Mouse (Mus musculus) gonadal fat pad, adult 2 months (tissue): ENCODE results near the gene Mrgprh. TPM values are rescaled to one million over a fixed set of nuclear protein-coding genes. Genes with fewer than 3 reads are reported as not detected.

ENCODE experiments used
- DNase-seq: peaks from one replicate; pipeline ENCODE4 v3.0.0-alpha.2; 2012; ENCODE audit warnings: low read depth
- polyA plus RNA-seq: library from polyadenylated mRNA; depleted of rRNA; stranded (reverse); fragments of >200 nt; gene quantifications from 2 replicates; pipeline ENCODE4 v1.2.3, GENCODE M21; 2012; rRNA removed

Gene Mrgprh
- polyA plus RNA-seq, 1 experiment, result 0.46 TPM

GRCm38 (mm10) chr17:12916588-12917380, 41.0 kb downstream of the Mrgprh start:
- DNase-seq, result no peak

- no peak for DNase-seq
Observed at GRCm38 (mm10) chr17:12921073-12921472, 45.2 kb downstream of the Mrgprh start.

- peak; percentile 42 for DNase-seq
Observed at GRCm38 (mm10) chr17:12925001-12925400, 49.2 kb downstream of the Mrgprh start.

DNA sequence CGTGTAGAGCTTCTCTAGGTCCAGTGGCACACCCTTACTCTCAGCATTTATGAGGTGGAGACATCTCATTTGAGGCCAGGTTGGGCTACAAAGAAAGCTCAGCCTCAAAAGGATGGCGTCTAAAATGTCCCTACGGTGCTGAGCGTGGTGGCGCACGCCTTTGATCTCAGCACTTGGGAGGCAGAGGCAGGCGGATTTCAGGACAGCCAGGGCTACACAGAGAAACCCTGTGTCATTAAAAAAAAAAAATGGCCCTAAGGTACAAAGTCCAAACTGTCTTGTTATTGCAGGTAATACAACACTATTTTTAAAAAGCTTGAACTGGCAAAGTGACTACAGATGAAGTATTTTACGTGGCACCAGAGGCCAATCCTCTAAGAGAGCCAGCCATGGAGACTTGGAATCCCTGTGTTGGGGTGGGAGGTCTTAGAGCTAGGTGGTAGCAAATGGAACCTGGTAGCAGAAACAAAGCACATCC, 49.9 kb downstream of the Mrgprh start:
- DNase-seq, result no peak

Other genes starting within 250 kb of the Mrgprh start
- 0.73 and 1.5 TPM in 2 replicates for gene Slc22a1, start 200.2 kb upstream of the Mrgprh start, polyA plus RNA-seq
- 15.7 and 20.0 TPM in 2 replicates for gene Igf2r, start 106.4 kb upstream of the Mrgprh start, polyA plus RNA-seq
- 0.19 and 0.27 TPM in 2 replicates for gene Mas1, start 7.9 kb upstream of the Mrgprh start, polyA plus RNA-seq
- 4.4 and 5.2 TPM in 2 replicates for gene Pnldc1, start 34.2 kb downstream of the Mrgprh start, polyA plus RNA-seq
- 76.0 and 91.3 TPM in 2 replicates for gene Tcp1, start 39.7 kb downstream of the Mrgprh start, polyA plus RNA-seq
- 26.7 and 27.6 TPM in 2 replicates for gene Mrpl18, start 40.3 kb downstream of the Mrgprh start, polyA plus RNA-seq
- gene Acat3, start 64.6 kb downstream of the Mrgprh start, polyA plus RNA-seq, result 8.9 and 10.2 TPM in 2 replicates
- 85.2 and 92.9 TPM in 2 replicates for gene Acat2, start 84.7 kb downstream of the Mrgprh start, polyA plus RNA-seq
- 19.7 and 23.7 TPM in 2 replicates for gene Wtap, start 118.1 kb downstream of the Mrgprh start, polyA plus RNA-seq
- 384 and 499 TPM in 2 replicates for gene Sod2, start 130.8 kb downstream of the Mrgprh start, polyA plus RNA-seq
- gene Gpr31b, start 176.3 kb downstream of the Mrgprh start, polyA plus RNA-seq, result 0.39 and 0.42 TPM in 2 replicates
- gene Tcp10b, start 185.1 kb downstream of the Mrgprh start, polyA plus RNA-seq, result 0.73 and 0.85 TPM in 2 replicates